Mouse (Mus musculus): ENCODE measurements at regions not wholly inside any gene's neighbourhood (a gene's known extent, or its start where the extent isn't known, plus 50 kb on each side); places are given as distances from the start of the nearest gene placed in this dataset.

- Histone ChIP-seq H3K27ac (ENCODE audit: low read depth, low read length) (no peak overlapping the region), H3K4me3 (ENCODE audit: low read depth, low read length) (no peak overlapping the region), H3K9ac (ENCODE audit: low read length) (no peak overlapping the region), H3K27me3 (replicated peaks; ENCODE audit: control insufficient read depth, insufficient read depth, low read length) (no peaks in the 10 kb centered on the region), H3K4me1 (ENCODE audit: control insufficient read depth, insufficient read depth, low read length) (no peaks in the 10 kb centered on the region), H3K9me3 (replicated peaks; ENCODE audit: control insufficient read depth, low read length) (no peaks in the 10 kb centered on the region), H3K4me2 (ENCODE audit: low read length) (no peak overlapping the region), H3K36me3 (ENCODE audit: control insufficient read depth, insufficient read depth, low read length) (no peaks in the 10 kb centered on the region)
- ATAC-seq (no peak), DNase-seq (ENCODE audit: low spot score) (peak; percentile 44)
- WGBS, result 78% methylated on average over 5 of the region's 6 CpGs
Measured at GRCm38 (mm10) chr17:88165811-88166210, 100.7 kb upstream of the Fbxo11 start.

DNA sequence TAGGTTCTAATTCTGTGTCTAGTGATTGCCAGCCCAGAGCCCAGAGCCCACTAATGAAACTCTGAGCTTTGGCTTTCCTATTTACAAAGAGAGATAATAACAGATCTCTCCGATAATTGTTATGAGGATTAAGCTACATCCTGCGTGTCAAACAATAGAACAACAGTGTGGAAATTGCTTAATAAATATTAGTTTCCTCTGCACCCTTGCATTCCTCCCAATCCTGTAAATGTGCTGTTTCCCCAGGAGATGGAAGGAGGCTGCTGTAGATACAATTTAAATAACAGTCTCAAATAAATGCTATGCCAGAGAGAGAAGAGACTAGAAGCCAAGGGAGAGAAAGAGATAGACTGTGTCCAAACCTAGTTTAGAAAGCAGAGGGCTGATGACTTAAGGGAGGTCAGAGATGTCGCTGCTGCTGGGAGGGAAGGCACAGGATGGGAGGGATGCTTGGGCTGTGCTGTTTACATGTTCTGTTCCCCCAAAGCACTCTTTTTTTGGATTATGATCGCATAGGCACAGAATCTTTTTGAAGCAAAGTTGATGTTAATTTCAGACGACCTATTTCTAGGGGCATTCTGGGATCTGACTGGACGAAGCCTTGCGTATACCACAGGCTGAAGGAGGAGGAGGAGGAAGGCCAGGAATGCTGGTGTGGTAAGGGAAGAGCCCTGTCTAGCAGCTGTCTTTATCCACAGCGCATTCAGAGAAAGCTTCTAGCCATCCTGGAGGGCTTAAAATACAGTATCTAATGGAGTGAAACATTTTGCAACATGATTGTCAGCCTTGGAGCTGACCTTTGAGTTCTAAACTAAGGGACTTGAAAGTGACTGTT lies 103.4 kb upstream of the Fbxo11 start:
- Histone ChIP-seq H3K9me3 (replicated peaks; ENCODE audit: control insufficient read depth, low read length) (no peaks in the 10 kb centered on the region), H3K9ac (ENCODE audit: low read length) (no peak overlapping the region), H3K4me2 (ENCODE audit: low read length) (no peak overlapping the region), H3K27me3 (replicated peaks; ENCODE audit: control insufficient read depth, insufficient read depth, low read length) (no peaks in the 10 kb centered on the region), H3K36me3 (ENCODE audit: control insufficient read depth, insufficient read depth, low read length) (no peaks in the 10 kb centered on the region), H3K4me1 (ENCODE audit: control insufficient read depth, insufficient read depth, low read length) (no peaks in the 10 kb centered on the region), H3K27ac (ENCODE audit: low read depth, low read length) (no peak overlapping the region), H3K4me3 (ENCODE audit: low read depth, low read length) (no peak overlapping the region)
- 74% methylated on average over 8 of the region's 8 CpGs for WGBS
- ATAC-seq (no peak), DNase-seq (ENCODE audit: low spot score) (no peak)

GRCm38 (mm10) chr17:88171606-88172005 lies 106.5 kb upstream of the Fbxo11 start:
- no peak overlapping the region for H3K9ac ChIP-seq (ENCODE audit: low read length)
- no peaks in the 10 kb centered on the region for H3K27me3 ChIP-seq (replicated peaks; ENCODE audit: control insufficient read depth, insufficient read depth, low read length)
- H3K4me1 ChIP-seq (ENCODE audit: control insufficient read depth, insufficient read depth, low read length), result no peaks in the 10 kb centered on the region
- H3K36me3 ChIP-seq (ENCODE audit: control insufficient read depth, insufficient read depth, low read length), result no peaks in the 10 kb centered on the region
- no peak for DNase-seq (ENCODE audit: low spot score)
- H3K4me3 ChIP-seq (ENCODE audit: low read depth, low read length), result no peak overlapping the region
- no peak overlapping the region for H3K4me2 ChIP-seq (ENCODE audit: low read length)
- 93% methylated on average over 3 of the region's 3 CpGs for WGBS
- H3K27ac ChIP-seq (ENCODE audit: low read depth, low read length), result no peak overlapping the region
- no peaks in the 10 kb centered on the region for H3K9me3 ChIP-seq (replicated peaks; ENCODE audit: control insufficient read depth, low read length)
- no peak for ATAC-seq

DNA sequence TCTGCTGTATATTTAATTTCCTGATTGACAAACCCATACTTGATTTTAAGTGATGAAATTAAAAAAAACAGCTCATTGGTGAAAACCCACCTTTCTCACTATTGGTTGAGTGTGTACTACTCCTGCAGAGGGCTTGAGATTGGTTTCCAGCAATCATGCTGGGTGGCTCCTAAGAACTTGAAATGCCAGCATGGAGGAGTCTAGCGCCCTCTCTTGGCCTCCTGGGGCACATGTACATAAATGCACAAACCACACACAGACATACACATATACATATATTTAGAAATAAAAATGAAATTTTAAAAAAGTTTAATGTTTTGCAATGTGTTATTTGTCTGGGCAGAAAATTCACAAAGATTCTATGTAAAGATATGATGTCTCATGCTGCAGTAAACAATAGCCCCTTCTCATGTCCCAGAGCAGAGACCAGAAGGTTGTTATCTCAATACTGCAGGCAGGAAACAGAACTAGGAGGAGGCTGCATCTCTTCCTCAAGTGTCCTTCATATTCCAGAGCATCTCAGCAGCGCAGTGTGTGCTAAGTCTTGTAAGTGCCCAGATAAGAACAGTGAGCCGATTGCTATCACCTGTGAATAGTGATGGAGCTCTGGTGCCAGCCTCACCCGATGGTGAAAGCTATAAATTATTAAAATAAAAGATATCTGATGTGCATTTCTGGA lies 108.4 kb upstream of the Fbxo11 start:
- Histone ChIP-seq H3K27ac (ENCODE audit: low read depth, low read length) (no peak overlapping the region), H3K27me3 (replicated peaks; ENCODE audit: control insufficient read depth, insufficient read depth, low read length) (no peaks in the 10 kb centered on the region), H3K9me3 (replicated peaks; ENCODE audit: control insufficient read depth, low read length) (no peaks in the 10 kb centered on the region), H3K4me3 (ENCODE audit: low read depth, low read length) (no peak overlapping the region), H3K4me2 (ENCODE audit: low read length) (no peak overlapping the region), H3K4me1 (ENCODE audit: control insufficient read depth, insufficient read depth, low read length) (no peaks in the 10 kb centered on the region), H3K9ac (ENCODE audit: low read length) (no peak overlapping the region), H3K36me3 (ENCODE audit: control insufficient read depth, insufficient read depth, low read length) (no peaks in the 10 kb centered on the region)
- WGBS, result 87% methylated on average over 4 of the region's 4 CpGs
- no peak for DNase-seq (ENCODE audit: low spot score)
- no peak for ATAC-seq

DNA sequence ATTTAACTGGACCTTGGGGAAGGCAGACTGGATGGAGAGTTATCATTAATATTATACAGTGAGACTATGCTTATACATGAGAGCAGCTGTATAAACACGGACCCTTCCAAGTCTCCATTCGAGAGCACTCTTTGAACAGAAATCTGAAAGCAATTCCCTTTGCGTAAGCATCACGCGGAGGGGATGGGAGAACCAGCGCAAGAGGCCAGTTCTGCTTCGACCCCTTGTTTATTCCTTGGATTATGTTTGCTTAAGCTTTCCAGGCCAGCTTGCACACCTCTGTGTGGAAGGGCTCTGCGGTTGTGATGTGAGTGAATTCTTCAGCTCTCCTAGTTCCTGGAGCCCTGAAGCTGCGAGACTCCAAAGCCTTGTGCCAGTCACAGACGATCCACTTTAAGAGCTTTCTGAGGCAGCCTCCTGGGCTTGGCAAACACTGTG lies 109.2 kb upstream of the Fbxo11 start:
- Histone ChIP-seq H3K27me3 (replicated peaks; ENCODE audit: control insufficient read depth, insufficient read depth, low read length) (no peaks in the 10 kb centered on the region), H3K9ac (ENCODE audit: low read length) (no peak overlapping the region), H3K36me3 (ENCODE audit: control insufficient read depth, insufficient read depth, low read length) (no peaks in the 10 kb centered on the region), H3K4me3 (ENCODE audit: low read depth, low read length) (no peak overlapping the region), H3K4me1 (ENCODE audit: control insufficient read depth, insufficient read depth, low read length) (no peaks in the 10 kb centered on the region), H3K4me2 (ENCODE audit: low read length) (no peak overlapping the region), H3K27ac (ENCODE audit: low read depth, low read length) (no peak overlapping the region), H3K9me3 (replicated peaks; ENCODE audit: control insufficient read depth, low read length) (no peaks in the 10 kb centered on the region)
- DNase-seq (ENCODE audit: low spot score) (peak; percentile 3), ATAC-seq (no peak)
- WGBS, result 90% methylated on average over 10 of the region's 10 CpGs

DNA sequence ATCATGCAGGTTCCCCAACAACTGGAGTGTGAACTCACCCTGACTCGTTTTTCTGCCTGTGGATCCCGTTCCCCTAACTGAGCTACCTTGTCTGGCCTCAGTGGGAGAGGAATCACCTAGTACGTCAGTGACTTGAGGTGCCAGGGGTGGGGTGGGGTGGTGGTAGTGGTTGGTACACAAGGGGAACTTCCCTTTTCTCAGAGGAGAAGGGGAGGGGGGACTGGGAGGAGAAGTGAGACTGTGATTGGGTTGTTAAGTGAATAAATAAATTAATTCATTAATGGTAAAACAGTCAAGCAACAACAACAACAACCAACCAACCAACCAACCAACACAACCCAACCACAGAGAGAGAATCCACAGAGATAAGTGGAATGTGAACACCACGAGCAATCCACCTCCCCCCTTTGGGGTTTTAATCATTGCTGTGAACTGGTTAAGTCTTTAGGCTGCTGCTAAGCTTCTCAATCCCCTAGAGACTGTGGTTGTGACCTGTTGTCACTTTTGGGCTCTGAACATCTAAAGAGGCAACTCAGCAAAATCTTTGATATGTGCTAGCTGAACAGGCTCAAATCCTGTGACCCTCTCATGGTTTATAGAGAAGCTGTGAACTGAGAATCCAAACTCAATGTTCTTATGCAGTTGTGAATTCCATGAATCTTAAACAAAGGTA lies 111.0 kb upstream of the Fbxo11 start:
- no peak overlapping the region for H3K9ac ChIP-seq (ENCODE audit: low read length)
- H3K4me2 ChIP-seq (ENCODE audit: low read length), result no peak overlapping the region
- H3K9me3 ChIP-seq (replicated peaks; ENCODE audit: control insufficient read depth, low read length), result no peaks in the 10 kb centered on the region
- no peaks in the 10 kb centered on the region for H3K4me1 ChIP-seq (ENCODE audit: control insufficient read depth, insufficient read depth, low read length)
- no peak overlapping the region for H3K4me3 ChIP-seq (ENCODE audit: low read depth, low read length)
- WGBS, result 84% methylated on average over 4 of the region's 4 CpGs
- no peak for ATAC-seq
- DNase-seq (ENCODE audit: low spot score), result no peak
- no peaks in the 10 kb centered on the region for H3K36me3 ChIP-seq (ENCODE audit: control insufficient read depth, insufficient read depth, low read length)
- H3K27ac ChIP-seq (ENCODE audit: low read depth, low read length), result no peak overlapping the region
- no peaks in the 10 kb centered on the region for H3K27me3 ChIP-seq (replicated peaks; ENCODE audit: control insufficient read depth, insufficient read depth, low read length)

GRCm38 (mm10) chr17:88190735-88191134 lies 125.6 kb upstream of the Fbxo11 start:
- Histone ChIP-seq H3K36me3 (ENCODE audit: control insufficient read depth, insufficient read depth, low read length) (no peaks in the 10 kb centered on the region), H3K27ac (ENCODE audit: low read depth, low read length) (no peak overlapping the region), H3K4me3 (ENCODE audit: low read depth, low read length) (no peak overlapping the region), H3K27me3 (replicated peaks; ENCODE audit: control insufficient read depth, insufficient read depth, low read length) (no peaks in the 10 kb centered on the region), H3K9me3 (replicated peaks; ENCODE audit: control insufficient read depth, low read length) (no peaks in the 10 kb centered on the region), H3K4me2 (ENCODE audit: low read length) (no peak overlapping the region), H3K9ac (ENCODE audit: low read length) (no peak overlapping the region), H3K4me1 (ENCODE audit: control insufficient read depth, insufficient read depth, low read length) (no peaks in the 10 kb centered on the region)
- DNase-seq (ENCODE audit: low spot score) (no peak), ATAC-seq (no peak)
- WGBS, result 92% methylated on average over 5 of the region's 5 CpGs

GRCm38 (mm10) chr17:88191444-88191843 lies 126.4 kb upstream of the Fbxo11 start:
- no peaks in the 10 kb centered on the region for H3K27me3 ChIP-seq (replicated peaks; ENCODE audit: control insufficient read depth, insufficient read depth, low read length)
- H3K27ac ChIP-seq (ENCODE audit: low read depth, low read length), result no peak overlapping the region
- no peak overlapping the region for H3K4me3 ChIP-seq (ENCODE audit: low read depth, low read length)
- ATAC-seq (no peak), DNase-seq (ENCODE audit: low spot score) (no peak)
- no peak overlapping the region for H3K9ac ChIP-seq (ENCODE audit: low read length)
- H3K36me3 ChIP-seq (ENCODE audit: control insufficient read depth, insufficient read depth, low read length), result no peaks in the 10 kb centered on the region
- H3K9me3 ChIP-seq (replicated peaks; ENCODE audit: control insufficient read depth, low read length), result no peaks in the 10 kb centered on the region
- H3K4me2 ChIP-seq (ENCODE audit: low read length), result no peak overlapping the region
- H3K4me1 ChIP-seq (ENCODE audit: control insufficient read depth, insufficient read depth, low read length), result no peaks in the 10 kb centered on the region
- 87% methylated on average over 2 of the region's 2 CpGs for WGBS
